Mouse (Mus musculus) right cerebral cortex, postnatal 36 days (tissue): Measurements from ENCODE around the gene Glis1.

Experiments
- DNase-seq, 2 experiments: peaks; one replicate each; pipeline ENCODE4 v3.0.0; 2022; ENCODE audit warnings: low spot score in 2 of 2, mixed read lengths in 1 of 2

Gene Glis1

GRCm38 (mm10) chr4:107684130-107684529 is 249.7 kb downstream of the Glis1 start, which contains the start of gene Dmrtb1:
Gene Dmrtb1, minus strand, starts transcription at chr4:107684230.
- no peak for DNase-seq
